Mouse (Mus musculus) lung, adult 2 months (tissue): ENCODE results near the gene Tfcp2.

Experiments used
- CTCF ChIP-seq: fragments of 200-500 bp; IDR thresholded peaks from 2 replicates; pipeline ENCODE4 v1.5.1; 2011; ENCODE audit warnings: mild to moderate bottlenecking, low read length, control low read depth; ENCODE audit not compliant: insufficient read depth
- POLR2A ChIP-seq: fragments of 200-500 bp; IDR thresholded peaks from 2 replicates; pipeline ENCODE4 v1.6.1; 2011; ENCODE audit warnings: low read depth, mild to moderate bottlenecking, control low read depth, low read length, borderline replicate concordance; ENCODE audit errors: extremely low read depth

- TF ChIP-seq CTCF (no peak), POLR2A (no peak)
Measured at GRCm38 (mm10) chr15:100590436-100590835, 38.6 kb upstream of the Tfcp2 start.
